Mouse (Mus musculus): ENCODE data around the gene Top3a.
A peak's percentile ranks its signal among the peaks of the same experiment; 100 is the strongest.

Top3a gene

GRCm38 (mm10) chr11:60711218-60711617, 65.9 kb downstream of the Top3a start:
- no peak for DNase-seq

DNA sequence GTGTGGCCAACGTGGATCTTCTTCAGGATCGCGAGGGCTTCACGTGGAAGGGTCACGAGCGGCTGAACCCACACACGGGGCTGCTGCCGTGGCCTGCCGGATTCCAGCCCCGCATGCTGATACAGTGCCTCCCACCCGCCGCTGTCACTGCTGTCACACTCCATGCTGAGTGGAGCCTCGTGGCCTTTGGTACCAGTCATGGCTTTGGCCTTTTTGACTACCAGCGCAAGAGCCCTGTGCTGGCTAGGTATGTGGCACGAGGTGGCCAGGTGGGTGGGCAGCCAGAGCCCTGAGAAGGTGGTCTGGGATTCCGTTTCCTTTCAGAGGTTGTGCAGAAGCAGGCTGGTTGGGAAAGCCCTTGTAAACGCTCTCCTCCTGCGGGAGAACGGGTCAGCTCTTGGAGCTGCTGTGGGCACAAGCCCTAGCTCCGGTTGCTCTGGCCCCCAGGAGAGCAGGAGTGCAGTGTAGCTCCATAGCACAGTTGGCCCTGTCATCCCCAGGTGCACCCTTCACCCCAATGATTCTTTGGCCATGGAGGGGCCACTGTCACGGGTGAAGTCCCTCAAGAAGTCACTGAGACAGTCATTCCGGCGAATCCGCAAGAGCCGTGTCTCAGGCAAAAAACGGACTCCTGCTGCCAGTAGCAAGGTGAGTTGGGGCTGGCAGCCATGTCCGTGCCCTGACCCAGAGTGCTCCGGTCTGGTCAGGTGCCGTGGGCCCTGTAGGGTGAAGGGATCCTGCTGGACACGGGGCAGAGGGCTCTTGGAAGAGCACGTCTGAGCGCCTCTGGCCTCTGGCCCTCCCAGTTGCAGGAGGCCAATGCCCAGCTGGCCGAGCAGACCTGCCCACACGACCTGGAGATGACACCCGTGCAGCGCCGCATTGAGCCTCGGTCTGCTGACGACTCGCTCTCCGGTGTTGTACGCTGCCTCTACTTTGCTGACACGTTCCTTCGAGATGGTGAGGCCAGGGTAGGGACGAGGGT, 67.4 kb downstream of the Top3a start:
- peak; percentile 7 for DNase-seq

- DNase-seq: peak; percentile 5
Measured at GRCm38 (mm10) chr11:60708631-60709030, 68.5 kb downstream of the Top3a start.

DNA sequence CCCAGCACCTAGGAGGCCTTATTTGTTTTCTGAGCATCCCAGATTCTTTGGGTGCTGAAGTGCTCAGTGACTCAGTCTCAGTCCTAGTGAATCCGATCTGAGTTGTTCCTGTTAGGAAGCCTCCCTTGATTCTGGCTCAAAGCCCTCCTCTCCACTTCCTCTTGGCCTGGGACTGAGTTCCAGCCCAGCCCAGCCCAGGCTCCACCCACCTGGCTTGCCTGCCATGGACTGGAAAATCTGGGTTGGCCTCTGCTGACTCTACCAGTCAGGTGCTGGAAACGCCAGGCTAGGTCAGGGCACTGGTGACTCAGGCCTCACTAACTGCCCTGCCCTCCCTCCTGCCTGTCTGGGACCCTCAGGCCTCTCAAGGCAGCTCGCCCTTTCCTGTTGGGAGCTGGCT, 69.5 kb downstream of the Top3a start:
- DNase-seq: peak; percentile 8

GRCm38 (mm10) chr11:60706696-60707480, 70.3 kb downstream of the Top3a start:
- DNase-seq: peak; percentile 5

DNA sequence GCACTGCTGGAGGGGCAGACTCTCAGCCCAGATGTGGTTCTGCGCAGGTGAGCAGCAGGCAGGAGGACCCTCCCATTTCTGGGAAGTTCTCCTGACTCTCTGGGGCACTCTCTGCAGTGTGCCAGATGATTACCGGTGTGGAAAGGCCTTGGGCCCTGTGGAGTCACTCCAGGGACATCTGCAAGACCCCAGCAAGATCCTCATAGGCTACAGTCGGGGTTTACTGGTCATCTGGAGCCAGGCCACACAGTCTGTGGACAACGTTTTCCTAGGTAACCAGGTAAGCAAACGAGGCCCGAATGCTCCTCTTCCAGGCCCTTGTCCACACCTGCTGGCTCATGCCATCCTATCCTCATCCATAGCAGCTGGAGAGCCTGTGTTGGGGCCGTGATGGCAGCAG, 71.1 kb downstream of the Top3a start:
- DNase-seq: peak; percentile 5

DNA sequence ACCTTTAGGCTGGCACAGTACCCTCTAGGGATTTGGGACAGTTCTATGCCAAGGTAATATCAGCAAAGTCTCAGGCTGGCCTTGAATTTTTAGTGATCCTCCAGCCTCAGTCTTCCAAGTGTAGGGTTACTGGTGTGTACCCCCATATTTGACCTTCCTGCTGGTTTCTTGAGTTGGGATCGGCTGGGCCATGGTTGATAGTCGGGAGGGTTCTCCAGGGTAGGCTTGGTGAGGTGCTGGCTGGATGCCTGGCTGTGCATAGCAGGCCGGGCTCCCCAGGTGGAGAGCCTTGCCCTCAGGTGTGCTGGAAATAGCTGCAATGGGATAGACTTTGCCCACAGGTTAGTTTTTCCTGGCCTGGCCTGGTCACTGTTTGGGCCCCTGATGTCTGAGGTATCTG, 71.9 kb downstream of the Top3a start:
- peak; percentile 4 for DNase-seq

DNA sequence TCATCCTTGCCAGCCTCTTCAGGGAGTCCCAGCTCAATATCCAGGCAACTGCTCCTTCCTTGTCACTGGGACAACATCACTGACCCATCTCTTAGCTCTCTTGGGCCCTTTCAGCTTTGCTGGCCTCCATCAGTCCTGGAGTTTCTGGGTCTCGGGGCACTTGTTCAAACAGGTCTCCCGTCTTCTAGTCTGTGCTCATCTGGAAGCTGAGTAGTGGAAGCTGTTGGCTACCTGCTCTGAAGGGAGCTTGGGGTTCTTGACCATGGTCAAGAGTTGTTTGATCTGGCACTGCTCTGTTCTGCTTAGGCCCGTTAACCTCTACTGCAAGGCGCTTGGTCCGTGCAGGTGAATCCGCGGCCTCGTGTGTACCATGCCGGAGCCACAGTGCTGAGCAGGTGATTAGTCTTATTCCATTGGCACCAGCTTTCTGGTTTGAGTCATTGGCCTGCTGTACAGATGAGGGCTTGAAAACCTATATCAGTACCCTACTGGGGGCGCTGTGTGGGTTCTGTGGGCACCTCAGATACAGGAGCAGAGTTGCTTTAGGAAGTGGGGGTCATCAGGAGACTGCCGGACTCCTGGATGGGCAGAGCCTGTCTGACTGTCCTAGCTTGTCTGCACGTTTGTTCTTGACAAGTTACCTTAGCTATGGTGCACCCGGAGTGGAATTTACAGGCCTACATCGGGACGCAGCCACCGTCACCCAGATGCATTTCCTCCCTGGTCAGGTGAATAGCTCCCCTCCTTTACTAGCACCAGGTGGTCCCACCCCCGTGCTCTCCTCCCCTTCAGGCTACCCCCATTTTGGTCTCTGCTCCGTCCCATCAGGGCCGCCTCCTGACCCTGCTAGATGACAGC, 72.9 kb downstream of the Top3a start:
- DNase-seq: peak; percentile 7

GRCm38 (mm10) chr11:60703131-60703530, 74.0 kb downstream of the Top3a start:
- DNase-seq: peak; percentile 89

- peak; percentile 7 for DNase-seq
Measured at GRCm38 (mm10) chr11:60701611-60702010, 75.6 kb downstream of the Top3a start.

DNA sequence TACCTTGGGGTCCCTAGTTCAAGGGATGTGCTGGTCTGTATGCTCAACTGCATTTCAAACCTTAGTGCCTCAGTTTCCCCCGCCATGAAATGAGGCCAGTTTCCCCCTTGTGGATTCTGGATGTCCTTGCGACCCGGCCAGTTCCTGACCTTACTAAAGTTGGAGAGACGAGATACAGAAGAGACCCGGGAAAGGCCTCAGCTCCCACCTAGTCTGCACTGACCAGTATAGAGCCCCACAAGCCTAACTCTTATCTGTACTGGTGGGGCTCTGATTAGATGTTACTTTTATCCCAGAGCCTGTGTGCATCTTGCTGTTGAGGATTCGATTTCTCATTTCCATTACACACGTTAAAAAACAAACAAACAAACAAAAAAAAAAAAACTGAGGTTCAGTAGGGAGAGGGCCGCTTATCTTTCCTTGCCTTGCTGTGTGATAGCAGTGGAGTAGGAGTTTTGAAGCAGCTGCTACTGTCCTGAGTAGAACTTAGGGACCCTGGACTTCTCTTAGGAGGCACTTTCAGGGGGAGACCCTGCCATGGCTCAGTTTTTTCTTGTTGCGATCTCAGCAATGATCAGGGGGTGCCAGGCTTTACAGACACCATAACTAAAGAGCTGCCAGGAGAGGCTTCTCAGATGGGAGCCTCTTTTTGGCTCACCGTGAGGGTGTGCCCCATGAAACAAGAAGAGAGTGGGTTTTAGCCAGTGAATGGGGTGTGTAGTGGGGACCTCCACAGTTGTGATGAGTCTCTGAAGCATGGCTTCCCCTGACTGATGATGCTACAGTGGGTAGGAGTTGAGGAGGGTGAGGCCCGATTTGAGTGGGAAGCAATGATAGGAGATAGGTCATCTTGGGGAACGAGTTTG, 76.6 kb downstream of the Top3a start:
- DNase-seq: peak; percentile 9

GRCm38 (mm10) chr11:60699524-60700075, 77.6 kb downstream of the Top3a start, which contains the start of gene Llgl1:
Llgl1 (plus strand) TSS chr11:60699723.
- peak; percentile 91 for DNase-seq

- DNase-seq: peak; percentile 68
Measured at GRCm38 (mm10) chr11:60698806-60699523, 78.2 kb downstream of the Top3a start.

DNA sequence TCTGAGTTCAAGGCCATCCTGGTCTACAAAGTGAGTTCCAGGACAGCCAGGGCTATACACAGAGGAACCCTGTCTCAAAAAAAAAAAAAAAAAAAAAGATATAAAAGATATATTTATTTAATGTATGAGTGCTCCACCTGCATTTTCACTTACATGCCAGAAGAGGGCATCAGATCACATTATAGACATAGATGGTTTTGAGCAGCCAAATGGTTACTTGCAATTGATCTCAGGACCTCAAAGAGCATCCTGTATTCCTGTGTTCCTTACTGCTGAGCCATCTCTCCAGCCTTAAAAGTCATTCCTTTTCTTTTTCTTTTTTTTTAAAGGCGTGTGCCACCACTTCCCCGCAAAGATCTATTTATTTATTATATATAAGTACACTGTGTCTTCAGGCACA, 79.6 kb downstream of the Top3a start:
- no peak for DNase-seq

- DNase-seq: peak; percentile 25
Measured at GRCm38 (mm10) chr11:60696165-60696564, 81.0 kb downstream of the Top3a start.

Measured in thymus, postnatal 4 days (tissue).